Mouse (Mus musculus): ENCODE data around the gene Gm4981. TPM values are rescaled to one million over a fixed set of nuclear protein-coding genes. Genes with fewer than 3 reads are reported as not detected.

Gm4981 gene
- polyA plus RNA-seq, 1 experiment from 2014 or later, result not detected

DNA sequence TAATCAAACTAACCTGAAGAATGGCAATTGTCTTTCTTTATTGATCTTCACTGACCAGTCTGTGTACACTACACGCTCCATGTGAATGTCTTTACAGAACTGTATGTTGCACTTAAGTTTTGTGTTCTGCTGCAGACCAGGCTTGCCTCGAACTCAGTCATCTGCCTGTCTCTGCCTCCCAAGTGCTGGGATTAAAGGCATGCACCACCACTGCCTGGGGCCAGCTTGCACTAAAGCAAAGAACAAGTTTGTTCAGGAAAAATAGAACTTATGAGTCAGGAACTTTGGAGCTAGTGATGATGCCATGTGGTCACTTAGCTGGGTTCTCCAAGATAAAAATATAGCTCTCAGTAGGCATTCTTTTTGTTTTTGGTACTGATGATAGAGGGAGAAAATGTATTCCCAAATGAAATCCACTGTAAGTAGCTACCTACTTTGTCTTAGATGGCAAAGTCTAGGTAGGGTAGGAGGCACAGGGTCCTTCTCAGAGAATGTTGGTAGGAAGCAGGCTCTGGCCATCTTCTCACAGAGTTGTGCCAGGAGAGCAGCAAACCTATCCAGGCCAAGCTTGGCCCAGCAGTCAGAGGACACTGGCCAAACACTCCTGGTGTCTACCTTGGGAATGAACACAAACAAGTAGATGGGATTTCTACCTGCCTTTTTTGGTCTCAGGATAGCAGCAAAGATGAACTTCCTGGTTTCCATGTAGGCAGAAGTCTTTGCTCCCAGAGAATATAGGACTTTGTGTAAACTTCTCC is 26.6 kb downstream of the Gm4981 start:
- no peak overlapping the region for H3K4me3 ChIP-seq (ENCODE audit: inconsistent target)
- 78% methylated on average over 2 of the region's 2 CpGs for WGBS (ENCODE audit: missing documents)
- H3K79me2 ChIP-seq (ENCODE audit: inconsistent target), result no peaks in the 10 kb centered on the region
- H3K27ac ChIP-seq, result no peak overlapping the region
- no peaks in the 10 kb centered on the region for H3K36me3 ChIP-seq (ENCODE audit: inconsistent target)

DNA sequence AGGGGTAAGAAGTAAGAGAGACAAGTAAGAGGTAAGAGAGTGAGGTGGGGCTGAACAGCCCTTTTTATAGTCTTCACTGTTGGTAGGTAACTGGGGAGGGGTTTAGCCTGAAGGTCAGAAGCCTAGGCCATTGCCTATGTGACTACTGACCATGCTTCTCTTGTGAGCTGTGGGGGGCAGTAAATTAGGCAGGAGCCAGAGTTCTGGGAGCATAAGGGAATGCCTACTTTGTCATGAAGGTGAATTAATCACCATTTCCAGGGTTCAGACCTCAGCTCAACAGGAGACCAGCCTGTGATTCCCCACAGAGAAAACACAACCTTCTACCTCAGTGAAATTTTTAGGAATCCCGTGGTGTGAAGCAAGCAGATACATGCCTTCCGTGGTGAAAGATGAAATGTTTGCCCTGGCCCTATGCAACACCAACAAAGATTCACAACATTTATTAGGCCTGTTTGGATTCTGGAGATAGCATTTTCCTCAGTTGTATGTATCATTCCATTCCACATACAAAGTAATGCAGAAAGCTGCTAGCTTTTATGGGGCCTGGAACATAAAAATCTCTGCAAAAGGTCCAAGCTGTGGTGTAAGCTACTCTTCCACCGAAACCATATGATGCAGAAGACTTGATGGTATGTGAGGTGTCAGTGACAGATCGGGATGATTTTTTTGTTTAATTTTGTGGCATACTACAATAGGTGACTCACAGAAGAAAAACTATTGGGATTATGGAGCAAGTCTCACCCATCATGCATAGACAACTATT is 29.7 kb downstream of the Gm4981 start:
- 87% methylated on average over 4 of the region's 4 CpGs for WGBS (ENCODE audit: missing documents)
- Histone ChIP-seq H3K36me3 (ENCODE audit: inconsistent target) (no peaks in the 10 kb centered on the region), H3K79me2 (ENCODE audit: inconsistent target) (no peaks in the 10 kb centered on the region), H3K27ac (no peak overlapping the region), H3K4me3 (ENCODE audit: inconsistent target) (no peak overlapping the region)

DNA sequence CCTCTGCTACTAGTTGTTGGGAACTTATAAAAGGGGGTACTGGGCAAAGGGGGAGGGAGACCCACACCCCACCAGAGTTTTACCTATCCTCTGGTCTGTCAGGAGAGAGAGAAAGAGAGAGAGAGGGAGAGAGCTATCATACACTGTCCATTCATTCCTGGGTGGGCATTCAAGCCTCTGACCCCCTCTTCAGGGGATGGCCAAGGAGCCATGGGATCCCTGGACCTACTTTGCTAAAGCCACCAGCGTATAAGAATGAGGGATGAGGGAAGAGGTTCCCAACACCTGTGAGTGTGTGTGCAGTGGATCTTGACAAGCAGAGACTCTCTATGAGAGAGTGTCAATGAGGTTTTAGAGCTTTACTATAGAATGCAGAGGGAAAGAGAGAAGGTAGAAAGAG is 30.5 kb downstream of the Gm4981 start:
- Histone ChIP-seq H3K4me3 (ENCODE audit: inconsistent target) (no peak overlapping the region), H3K36me3 (ENCODE audit: inconsistent target) (no peaks in the 10 kb centered on the region), H3K79me2 (ENCODE audit: inconsistent target) (no peaks in the 10 kb centered on the region), H3K27ac (no peak overlapping the region)
- WGBS (ENCODE audit: missing documents), result 46% methylated on average over 1 of the region's 1 CpGs

Other genes with a start within 250 kb of the Gm4981 start
- not detected in 3 replicates for gene AW822073, start 11.8 kb downstream of the Gm4981 start, polyA plus RNA-seq (2018)
- not detected in 3 replicates for gene Duxf3, start 4.0 kb downstream of the Gm4981 start, polyA plus RNA-seq (2018)
- 18.5 to 28.5 TPM (median 19.9 TPM) in 3 replicates for gene Gcc2, start 18.8 kb upstream of the Gm4981 start, polyA plus RNA-seq (2018)
- gene Lims1, start 86.8 kb upstream of the Gm4981 start, polyA plus RNA-seq (2018), result 41.0 to 58.3 TPM (median 45.0 TPM) in 3 replicates
- 49.6 to 52.6 TPM (median 52.6 TPM) in 3 replicates for gene Ranbp2, start 210.2 kb upstream of the Gm4981 start, polyA plus RNA-seq (2018)